Mouse (Mus musculus): ENCODE measurements around the gene Akt3.

GRCm38 (mm10) chr1:177008777-177009176 lies 249.2 kb downstream of the Akt3 start:
- no peak for TF ChIP-seq CTCF (IDR thresholded peaks at IDR 0.05; ENCODE audit: extremely low read depth, insufficient read depth, insufficient read length, insufficient replicate concordance)
- no peak for TF ChIP-seq POLR2A (IDR thresholded peaks at IDR 0.05; ENCODE audit: low read depth, low read length)

Measured in spleen, adult 2 months (tissue).